Mouse (Mus musculus) heart, adult 18-20 months (tissue): ENCODE measurements around the gene Hspb1. TPM values are rescaled to one million over a fixed set of nuclear protein-coding genes. Genes with fewer than 3 reads are reported as not detected.
A peak's percentile ranks its signal among the peaks of the same experiment; 100 is the strongest.

Experiments
- DNase-seq, 2 experiments: peaks; one replicate each; pipeline ENCODE4 v3.0.0; 2021 to 2022; ENCODE audit warnings: mixed read lengths in 1 of 2
- total RNA-seq, 2 experiments: library from RNA; stranded (reverse); gene quantifications; 2 replicates each; pipeline ENCODE4 v1.2.3; 2021

Hspb1 gene
- total RNA-seq, 2 experiments from 2014 or later, result 501 to 698 TPM

- DNase-seq, result peak in 1 of 2 experiments; percentile 55
Measured at GRCm38 (mm10) chr5:135913201-135913600, 25.5 kb downstream of the Hspb1 start.

- peak; percentile 79 to 88 for DNase-seq
Measured at GRCm38 (mm10) chr5:135914156-135914555, 26.4 kb downstream of the Hspb1 start.

DNA sequence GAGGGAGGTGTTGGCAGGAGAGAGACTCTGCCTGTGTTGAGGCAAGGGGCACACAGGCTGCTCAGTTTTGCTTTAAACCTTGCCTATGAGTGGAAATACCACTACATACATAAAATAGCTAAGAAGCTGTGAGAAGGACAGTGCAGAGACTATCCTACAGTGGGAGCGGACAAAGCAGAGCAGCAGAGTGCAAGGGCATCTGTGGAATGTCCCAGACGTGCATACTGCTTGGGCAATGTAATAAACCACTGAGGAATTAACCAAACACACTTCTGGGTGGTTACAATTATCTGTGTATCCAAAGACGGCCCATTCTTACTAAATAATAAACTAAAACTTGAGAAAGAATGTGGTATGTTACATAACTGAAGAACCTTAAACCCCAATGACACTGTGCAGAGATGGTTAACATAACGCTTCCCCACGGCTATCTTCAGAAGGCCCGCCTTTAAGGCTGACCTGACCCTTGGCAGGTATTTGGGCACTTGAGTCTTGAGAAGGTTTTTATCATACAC lies 28.4 kb downstream of the Hspb1 start:
- DNase-seq, result no peak

DNA sequence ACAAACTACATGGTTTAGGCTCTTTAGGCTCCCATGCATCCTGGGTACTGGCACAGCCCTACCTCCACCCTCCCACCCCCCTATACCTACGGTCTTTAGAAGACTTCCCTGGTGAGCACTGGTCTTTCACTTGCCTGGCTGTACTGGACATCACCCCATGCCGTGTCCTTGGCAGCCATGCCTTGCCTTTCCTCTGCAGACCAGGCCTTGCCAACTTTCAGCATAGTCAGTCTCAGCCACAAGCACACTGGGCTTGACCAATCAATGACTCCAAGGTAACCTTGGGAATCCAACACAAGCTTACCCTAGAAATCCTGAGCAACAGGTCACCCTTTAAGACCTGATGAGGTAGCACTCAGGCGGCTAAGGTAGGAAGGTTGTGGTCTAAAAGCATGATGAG lies 28.9 kb downstream of the Hspb1 start:
- DNase-seq, result peak in 1 of 2 experiments; percentile 48

- no peak for DNase-seq
Measured at GRCm38 (mm10) chr5:135917327-135918058, 29.8 kb downstream of the Hspb1 start.

DNA sequence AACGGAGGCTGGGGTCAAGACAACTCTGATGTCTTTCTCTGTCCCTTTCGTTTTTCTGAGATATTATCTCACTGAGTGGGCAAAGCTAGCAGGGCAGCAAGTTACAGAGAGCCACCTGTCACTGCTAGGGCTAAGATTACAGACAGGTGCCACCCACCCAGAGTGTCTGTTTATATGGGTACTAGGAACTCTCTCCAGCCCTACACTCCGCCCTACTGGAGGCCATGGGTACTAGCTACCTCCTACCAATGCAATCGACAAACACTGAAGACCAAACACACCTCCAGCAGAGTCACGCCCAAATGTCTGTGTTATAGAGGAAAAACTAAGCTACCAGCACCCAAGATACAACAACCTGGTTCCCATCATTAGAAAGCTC lies 30.3 kb downstream of the Hspb1 start:
- DNase-seq, result no peak

GRCm38 (mm10) chr5:135918593-135918992 lies 30.9 kb downstream of the Hspb1 start:
- DNase-seq, result no peak

- DNase-seq, result no peak
Measured at GRCm38 (mm10) chr5:135919902-135920301, 32.2 kb downstream of the Hspb1 start.

DNA sequence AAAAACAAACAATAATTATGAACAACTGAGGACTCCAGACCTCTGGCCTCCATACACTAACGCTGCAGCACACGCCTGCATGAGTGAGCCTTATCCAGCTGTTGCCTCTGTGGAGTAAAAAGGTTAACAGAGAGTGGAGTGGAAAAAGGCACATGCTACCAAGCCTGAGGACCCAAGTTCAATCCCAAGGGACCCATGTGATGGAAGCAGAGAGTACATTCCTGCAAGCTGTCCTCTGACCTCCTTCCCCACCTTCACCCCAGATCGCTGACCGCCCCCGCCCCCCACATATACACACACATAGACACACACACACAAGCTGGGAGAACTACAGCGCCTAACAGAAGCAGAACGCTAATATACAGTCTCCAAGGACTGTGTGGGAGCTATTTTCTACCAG lies 36.2 kb downstream of the Hspb1 start:
- no peak for DNase-seq

GRCm38 (mm10) chr5:135929685-135930424 lies 42.1 kb downstream of the Hspb1 start:
- DNase-seq, result no peak

GRCm38 (mm10) chr5:135931526-135931925 lies 43.8 kb downstream of the Hspb1 start:
- DNase-seq, result no peak

- no peak for DNase-seq
Measured at GRCm38 (mm10) chr5:135932359-135932758, 44.6 kb downstream of the Hspb1 start.

GRCm38 (mm10) chr5:135933222-135933899 lies 45.6 kb downstream of the Hspb1 start:
- no peak for DNase-seq

GRCm38 (mm10) chr5:135933900-135934441 lies 46.3 kb downstream of the Hspb1 start:
- peak; percentile 75 to 76 for DNase-seq

DNA sequence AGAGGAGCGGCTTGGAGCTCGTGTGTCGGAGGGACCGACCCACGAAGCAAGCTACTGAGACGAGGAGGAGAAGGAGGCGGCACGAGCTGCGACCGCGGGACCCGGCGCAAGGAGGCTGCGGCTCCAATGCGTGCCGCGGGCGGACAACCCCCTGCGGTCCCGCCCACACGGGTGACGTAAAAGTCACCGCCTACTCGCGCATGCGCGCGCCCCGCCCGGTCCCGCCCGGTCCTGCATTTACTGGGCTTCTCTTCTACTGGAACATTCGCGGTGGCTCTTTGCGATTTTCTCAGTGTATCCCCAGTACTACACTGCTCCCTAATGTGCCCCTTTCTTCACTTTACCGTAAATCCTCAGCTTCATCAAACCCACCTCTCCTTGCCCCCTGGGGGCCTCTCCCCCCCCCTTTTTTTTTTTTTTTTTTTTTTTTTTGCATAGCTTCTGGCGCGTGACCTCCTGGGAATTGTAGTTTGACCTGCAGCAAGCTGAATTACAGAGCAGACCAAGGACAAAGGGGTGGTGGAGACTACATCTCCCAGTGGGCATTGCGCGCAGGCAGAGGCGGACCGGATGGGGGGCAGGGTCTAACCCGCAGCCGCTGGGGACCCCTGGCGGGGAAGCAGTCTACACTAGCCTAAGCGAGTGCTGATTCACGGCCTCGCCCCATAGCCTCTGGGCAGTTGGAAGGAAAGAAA lies 46.9 kb downstream of the Hspb1 start, which contains the start of gene Ywhag:
TSS of gene Ywhag (minus strand) at position 136 of the 695 bp plus-strand sequence.
- peak; percentile 98 to 99 for DNase-seq

- no peak for DNase-seq
Measured at GRCm38 (mm10) chr5:135935176-135935523, 47.4 kb downstream of the Hspb1 start.

GRCm38 (mm10) chr5:135935641-135936190 lies 48.0 kb downstream of the Hspb1 start:
- DNase-seq, result no peak
